Mouse (Mus musculus) A20 (cell line): ENCODE measurements around the gene Fmod.

Source experiments
- DNase-seq: peaks from one replicate; pipeline ENCODE4 v3.0.0-alpha.2; 2011; ENCODE audit warnings: low read depth, low spot score

The Fmod gene

GRCm38 (mm10) chr1:134095721-134096120, 58.7 kb downstream of the Fmod start:
- DNase-seq: no peak

DNA sequence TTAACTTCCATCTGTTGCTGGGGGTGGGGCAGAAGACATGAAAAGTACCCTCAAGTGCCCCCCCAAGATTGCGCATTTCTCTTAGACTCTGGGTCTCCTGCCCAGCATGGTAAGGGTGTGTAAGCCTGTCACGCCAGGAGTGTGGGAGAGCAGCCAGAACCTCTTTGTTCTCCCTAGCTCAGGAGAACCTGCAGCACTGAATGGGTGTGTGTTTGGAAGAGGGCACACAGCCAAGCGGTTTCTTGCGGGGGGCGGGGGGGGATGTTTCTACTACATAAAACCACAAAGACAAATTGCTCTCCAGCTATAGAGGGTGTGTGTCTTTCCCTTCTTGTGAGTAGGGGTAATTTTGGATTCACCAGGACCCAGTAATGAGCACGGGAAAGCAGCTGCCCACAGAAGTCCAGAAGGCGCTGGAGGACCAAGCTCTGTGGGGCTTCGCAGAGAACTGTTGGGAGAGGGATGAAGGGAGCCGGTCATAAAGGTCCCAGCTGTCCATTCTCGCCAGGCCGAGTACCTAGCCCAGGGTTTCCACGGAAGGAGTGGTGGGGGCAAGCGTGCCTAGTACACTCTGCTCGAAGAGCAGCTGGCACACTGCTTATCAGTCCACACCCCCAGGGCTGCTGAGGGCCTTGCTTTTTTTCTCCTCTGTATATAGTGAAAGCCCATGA, 59.3 kb downstream of the Fmod start:
- no peak for DNase-seq

GRCm38 (mm10) chr1:134097080-134097855, 60.2 kb downstream of the Fmod start:
- no peak for DNase-seq
